Mouse (Mus musculus) forebrain, postnatal 0 days (tissue): ENCODE data around the gene Jmjd8. TPM values are rescaled to one million over a fixed set of nuclear protein-coding genes. Genes with fewer than 3 reads are reported as not detected.

Experiments
- ATAC-seq: fragments of 200-750 bp; cut with Nextera tagmentation; 2 replicates; pipeline ENCODE4 v1.8.0; 2017; ENCODE audit warnings: mild to moderate bottlenecking, moderate library complexity
- DNase-seq: peaks from one replicate; pipeline ENCODE4 v3.0.0-alpha.2; 2015
- H3K27ac ChIP-seq: fragments of 300-500 bp; sonication (generic); 2 replicates; pipeline ENCODE4 v1.5.1; 2014; ENCODE audit warnings: low read depth, mild to moderate bottlenecking, antibody characterized with exemption, low read length, moderate library complexity, mixed read lengths
- H3K27me3 ChIP-seq: fragments of 300-500 bp; sonication (generic); 2 replicates; pipeline ENCODE4 v1.6.1; 2014; ENCODE audit warnings: mild to moderate bottlenecking, low read length, mixed read lengths; ENCODE audit not compliant: insufficient read depth
- H3K36me3 ChIP-seq: fragments of 300-500 bp; sonication (generic); 2 replicates; pipeline ENCODE4 v1.6.1; 2014; ENCODE audit warnings: mild to moderate bottlenecking, moderate library complexity; ENCODE audit not compliant: insufficient read depth
- H3K4me1 ChIP-seq: fragments of 300-500 bp; sonication (generic); 2 replicates; pipeline ENCODE4 v1.6.1; 2014; ENCODE audit warnings: antibody characterized with exemption; ENCODE audit not compliant: insufficient read depth
- H3K4me2 ChIP-seq: fragments of 300-500 bp; sonication (generic); 2 replicates; pipeline ENCODE4 v1.6.1; 2014; ENCODE audit warnings: low read depth, mild to moderate bottlenecking, moderate library complexity
- H3K4me3 ChIP-seq: fragments of 300-500 bp; sonication (generic); 2 replicates; pipeline ENCODE4 v1.5.1; 2014; ENCODE audit warnings: low read depth, low read length, mixed read lengths
- H3K9ac ChIP-seq: fragments of 300-500 bp; sonication (generic); 2 replicates; pipeline ENCODE4 v1.6.1; 2014; ENCODE audit warnings: mild to moderate bottlenecking
- H3K9me3 ChIP-seq: fragments of 300-500 bp; sonication (generic); 2 replicates; pipeline ENCODE4 v1.6.1; 2016; ENCODE audit warnings: low read length
- CTCF ChIP-seq: sonication (generic); IDR thresholded peaks from 2 replicates; pipeline ENCODE4 v1.5.1; 2016; ENCODE audit warnings: antibody characterized with exemption, control low read depth, low read depth
- WGBS: fragments of 180-500 bp; shearing (Covaris S2); extraction: QIAGEN DNeasy Blood & Tissue Kit; methylation state at CpG from one replicate; pipeline ENCODE4 v1.1.7; 2014; 5-methylcytosine and 5-hydroxymethylcytosine counted together
- microRNA-seq, 2 experiments: library from miRNA; unstranded; fragments of <30 nt; microRNA quantifications; one replicate each; pipeline ENCODE4; 2016
- polyA plus RNA-seq: library from polyadenylated mRNA; unstranded; fragments of >200 nt; fragmentation: Nextera tagmentation; extraction: Ambion mirVana; gene quantifications from 2 replicates; pipeline ENCODE4 v1.2.1, GENCODE M21; 2015
- total RNA-seq: library from RNA; depleted of rRNA; stranded (reverse); fragments of >200 nt; gene quantifications from 2 replicates; pipeline ENCODE4 v1.2.3, GENCODE M21; 2014; rRNA removed

The Jmjd8 gene
- total and polyA plus RNA-seq, 2 experiments from 2014 or later: 49.5 to 52.2 TPM

DNA sequence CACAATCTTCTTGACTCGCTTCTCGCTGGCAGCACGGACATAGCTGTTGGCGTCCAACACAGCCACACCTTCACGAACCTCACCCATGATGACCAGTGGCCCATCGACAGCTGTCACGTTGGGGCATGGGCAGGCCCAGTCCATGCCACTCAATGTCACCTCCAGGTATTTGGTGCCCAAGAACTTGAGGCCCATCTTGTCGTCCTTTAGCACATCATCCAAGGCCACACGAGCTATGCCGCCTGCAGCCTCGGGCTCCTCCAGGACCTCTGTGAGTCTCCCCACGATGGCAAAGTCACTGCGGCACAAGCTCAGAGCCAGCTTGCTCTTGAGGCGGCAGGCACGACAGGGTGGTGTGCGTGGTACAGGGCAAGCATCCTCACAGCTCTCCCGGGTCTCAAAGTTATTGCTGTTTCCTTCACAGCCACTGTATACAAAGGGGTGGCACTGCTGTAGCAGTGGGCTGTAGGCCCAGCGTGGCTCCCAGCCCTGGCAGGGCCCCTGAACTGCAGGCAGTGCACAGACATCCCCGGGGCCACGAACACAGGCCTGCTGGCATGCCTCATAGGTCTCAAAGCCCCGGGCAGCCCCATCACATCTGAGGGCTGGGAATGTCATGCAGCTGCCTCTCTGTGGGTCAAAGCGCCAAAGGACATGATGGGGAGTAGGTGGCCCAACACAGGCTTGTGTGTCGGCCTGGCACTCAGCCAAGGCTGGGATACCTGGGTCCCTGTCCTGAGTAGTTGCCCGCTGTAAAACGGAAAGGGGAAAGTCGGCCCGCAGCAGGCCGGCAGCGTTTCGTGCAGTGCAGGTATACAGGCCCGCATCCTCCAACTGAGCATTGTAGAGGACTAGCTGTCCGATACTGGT, 49.3 kb downstream of the Jmjd8 start:
- Histone ChIP-seq H3K9ac (no peak overlapping the region), H3K4me3 (no peak overlapping the region), H3K4me1 (peaks cover 12% of the 10 kb centered on the region; the same call in 1 of the 2 replicates), H3K27me3 (no peaks in the 10 kb centered on the region), H3K4me2 (no peak overlapping the region), H3K27ac (no peak overlapping the region), H3K36me3 (peaks cover 16% of the 10 kb centered on the region), H3K9me3 (no peaks in the 10 kb centered on the region)
- DNase-seq: no peak
- TF ChIP-seq CTCF: no peak
- no peak for ATAC-seq
- WGBS: 93% methylated on average over 32 of the region's 32 CpGs

GRCm38 (mm10) chr17:25878611-25879180, 50.0 kb downstream of the Jmjd8 start:
- H3K9me3 ChIP-seq: no peaks in the 10 kb centered on the region
- 89% methylated on average over 19 of the region's 19 CpGs for WGBS
- DNase-seq (no peak), ATAC-seq (no peak)
- H3K4me2 ChIP-seq: no peak overlapping the region
- peaks cover 23% of the 10 kb centered on the region for H3K36me3 ChIP-seq
- no peak overlapping the region for H3K9ac ChIP-seq
- no peak overlapping the region for H3K4me3 ChIP-seq
- peaks cover 12% of the 10 kb centered on the region; the same call in 1 of the 2 replicates for H3K4me1 ChIP-seq
- H3K27me3 ChIP-seq: no peaks in the 10 kb centered on the region
- H3K27ac ChIP-seq: no peak overlapping the region
- no peak for TF ChIP-seq CTCF

GRCm38 (mm10) chr17:25879261-25879660, 50.6 kb downstream of the Jmjd8 start:
- H3K27ac ChIP-seq: no peak overlapping the region
- H3K4me3 ChIP-seq: no peak overlapping the region
- no peaks in the 10 kb centered on the region for H3K27me3 ChIP-seq
- TF ChIP-seq CTCF: peak; percentile 60
- peaks cover 29% of the 10 kb centered on the region for H3K36me3 ChIP-seq
- peaks cover 12% of the 10 kb centered on the region; the same call in 1 of the 2 replicates for H3K4me1 ChIP-seq
- WGBS: 46% methylated on average over 4 of the region's 4 CpGs
- ATAC-seq: no peak
- no peak overlapping the region for H3K9ac ChIP-seq
- no peak overlapping the region for H3K4me2 ChIP-seq
- H3K9me3 ChIP-seq: no peaks in the 10 kb centered on the region
- DNase-seq: no peak

DNA sequence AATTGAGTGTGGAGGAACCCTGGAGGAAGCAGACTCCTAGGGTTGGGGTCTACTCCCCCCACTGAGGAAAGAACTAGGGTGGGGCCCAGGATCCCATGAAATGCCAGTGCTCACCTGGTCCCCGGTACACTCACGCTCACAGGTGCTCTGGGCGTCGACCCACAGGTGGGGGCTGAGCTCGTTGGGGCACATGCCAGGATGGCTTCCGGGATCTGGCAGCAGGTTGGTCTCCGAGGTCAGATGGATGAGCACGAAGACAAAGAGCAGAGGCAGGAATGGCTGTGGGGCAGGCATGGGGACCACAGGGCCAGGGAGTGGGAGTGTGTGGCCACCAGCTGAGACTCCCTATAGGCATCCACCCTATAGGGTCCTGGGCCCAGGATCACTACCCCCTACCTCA, 51.1 kb downstream of the Jmjd8 start:
- WGBS: 79% methylated on average over 8 of the region's 8 CpGs
- H3K27ac ChIP-seq: no peak overlapping the region

DNA sequence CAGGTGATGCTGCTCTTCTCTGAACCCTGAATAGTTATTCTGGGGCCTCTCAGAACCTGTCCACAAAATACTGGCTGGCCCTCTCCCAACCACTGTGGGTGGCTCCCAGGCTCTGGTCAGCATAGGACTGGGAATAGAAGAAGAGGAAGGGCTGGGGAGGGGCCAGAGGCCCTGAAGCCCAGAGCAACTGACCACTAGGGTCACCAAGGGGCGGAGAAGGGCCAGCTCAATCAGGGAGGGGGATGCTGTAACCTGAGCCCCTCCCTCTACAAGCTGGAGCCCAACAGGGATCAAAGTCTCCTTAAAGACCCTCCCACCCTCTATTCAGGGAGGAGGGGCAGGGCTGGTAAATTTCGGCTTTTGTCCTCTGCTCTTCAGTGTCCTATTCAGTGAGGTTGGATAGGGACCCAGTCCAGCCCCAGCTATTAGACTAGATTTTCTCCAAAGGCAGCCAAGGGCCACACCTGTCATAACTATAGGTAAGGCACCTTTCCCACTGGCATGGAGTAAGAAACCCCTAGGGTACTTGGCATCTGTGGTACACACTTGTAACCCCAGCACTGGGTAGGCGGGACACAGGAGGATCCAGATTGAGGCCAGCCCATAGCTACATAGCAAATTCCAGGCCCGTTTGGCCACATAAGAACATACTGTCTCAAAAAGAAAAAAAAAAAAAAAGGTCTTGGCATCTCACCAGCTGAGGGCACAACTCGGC, 51.7 kb downstream of the Jmjd8 start, which contains the start of gene Wfikkn1:
Gene Wfikkn1, minus strand, starts transcription at position 663 of the 715 bp plus-strand sequence.
- DNase-seq: no peak
- WGBS: 37% methylated on average over 5 of the region's 5 CpGs
- H3K36me3 ChIP-seq: peaks cover 36% of the 10 kb centered on the region
- no peaks in the 10 kb centered on the region for H3K9me3 ChIP-seq
- H3K4me3 ChIP-seq: no peak within 1 kb of the TSS
- H3K4me2 ChIP-seq: no peak within 1 kb of the TSS
- H3K9ac ChIP-seq: no peak within 1 kb of the TSS
- ATAC-seq: no peak
- no peaks in the 10 kb centered on the region for H3K27me3 ChIP-seq
- H3K27ac ChIP-seq: no peak within 1 kb of the TSS
- H3K4me1 ChIP-seq: peaks cover 12% of the 10 kb centered on the region; the same call in 1 of the 2 replicates
- no peak for TF ChIP-seq CTCF

More for the DNA sequence above, 51.1 kb downstream of the Jmjd8 start:
- Histone ChIP-seq H3K36me3 (peaks cover 33% of the 10 kb centered on the region), H3K27me3 (no peaks in the 10 kb centered on the region), H3K9ac (no peak overlapping the region), H3K4me3 (no peak overlapping the region), H3K4me1 (peaks cover 12% of the 10 kb centered on the region; the same call in 1 of the 2 replicates), H3K4me2 (no peak overlapping the region), H3K9me3 (no peaks in the 10 kb centered on the region)
- DNase-seq (no peak), ATAC-seq (no peak)
- TF ChIP-seq CTCF: no peak

- no peak for TF ChIP-seq CTCF
- no peak for ATAC-seq
- Histone ChIP-seq H3K4me2 (no peak overlapping the region), H3K4me3 (no peak overlapping the region), H3K36me3 (peaks cover 36% of the 10 kb centered on the region), H3K4me1 (peaks cover 10% of the 10 kb centered on the region; the same call in 1 of the 2 replicates), H3K27me3 (no peaks in the 10 kb centered on the region), H3K27ac (no peak overlapping the region), H3K9ac (no peak overlapping the region), H3K9me3 (no peaks in the 10 kb centered on the region)
- 6% methylated on average over 5 of the region's 5 CpGs for WGBS
- DNase-seq: no peak
Observed at GRCm38 (mm10) chr17:25880913-25881641, 52.4 kb downstream of the Jmjd8 start.

Small RNA genes within 50 kb of the gene (microRNA-seq; reads per million reads assigned to microRNA genes)
- gene Mir3082 (0.39 to 0.49 reads per million in 2 experiments), gene Mir6966 (0 to 0.24 reads per million in 2 experiments)

Other genes with a start within 250 kb of the Jmjd8 start
- 21.5 and 28.1 TPM in 2 replicates for gene Lmf1, start 249.8 kb upstream of the Jmjd8 start, total RNA-seq
- 13.9 and 17.8 TPM in 2 replicates for gene Lmf1, start 249.8 kb upstream of the Jmjd8 start, polyA plus RNA-seq
- 8.2 and 23.2 TPM in 2 replicates for gene Gng13, start 111.7 kb upstream of the Jmjd8 start, total RNA-seq
- 17.0 and 24.5 TPM in 2 replicates for gene Gng13, start 111.7 kb upstream of the Jmjd8 start, polyA plus RNA-seq
- gene Chtf18, start 101.4 kb upstream of the Jmjd8 start, total RNA-seq: 2.2 and 3.7 TPM in 2 replicates
- gene Chtf18, start 101.4 kb upstream of the Jmjd8 start, polyA plus RNA-seq: 2.3 and 3.3 TPM in 2 replicates
- 6.5 and 8.0 TPM in 2 replicates for gene Rpusd1, start 101.2 kb upstream of the Jmjd8 start, total RNA-seq
- 30.0 and 30.7 TPM in 2 replicates for gene Rpusd1, start 101.2 kb upstream of the Jmjd8 start, polyA plus RNA-seq
- gene Mslnl, start 92.8 kb upstream of the Jmjd8 start, total RNA-seq: 0.10 TPM in 1 of 2 replicates, not detected in the other
- not detected in 2 replicates for gene Mslnl, start 92.8 kb upstream of the Jmjd8 start, polyA plus RNA-seq
- gene Msln, start 74.5 kb upstream of the Jmjd8 start, total RNA-seq: 2.1 and 4.0 TPM in 2 replicates
- 0.97 and 1.3 TPM in 2 replicates for gene Msln, start 74.5 kb upstream of the Jmjd8 start, polyA plus RNA-seq
- gene Narfl, start 55.1 kb upstream of the Jmjd8 start, total RNA-seq: 31.0 and 35.0 TPM in 2 replicates
- gene Narfl, start 55.1 kb upstream of the Jmjd8 start, polyA plus RNA-seq: 30.4 and 30.8 TPM in 2 replicates
- gene Haghl, start 43.2 kb upstream of the Jmjd8 start, total RNA-seq: 118 and 141 TPM in 2 replicates
- 139 and 154 TPM in 2 replicates for gene Haghl, start 43.2 kb upstream of the Jmjd8 start, polyA plus RNA-seq
- 0.31 TPM in 1 of 2 replicates, not detected in the other for gene Ccdc78, start 42.3 kb upstream of the Jmjd8 start, total RNA-seq
- 0.36 and 0.45 TPM in 2 replicates for gene Ccdc78, start 42.3 kb upstream of the Jmjd8 start, polyA plus RNA-seq
- gene Fam173a, start 36.0 kb upstream of the Jmjd8 start, total RNA-seq: 82.5 and 84.2 TPM in 2 replicates
- gene Fam173a, start 36.0 kb upstream of the Jmjd8 start, polyA plus RNA-seq: 76.0 and 78.3 TPM in 2 replicates
- 0.31 TPM in 1 of 2 replicates, not detected in the other for gene AC134908.4, start 33.2 kb upstream of the Jmjd8 start, total RNA-seq
- 1.1 TPM in 1 of 2 replicates, not detected in the other for gene AC134908.4, start 33.2 kb upstream of the Jmjd8 start, polyA plus RNA-seq
- gene Metrn, start 31.7 kb upstream of the Jmjd8 start, total RNA-seq: 136 and 148 TPM in 2 replicates
- gene Metrn, start 31.7 kb upstream of the Jmjd8 start, polyA plus RNA-seq: 56.9 and 59.3 TPM in 2 replicates
- 97.6 and 133 TPM in 2 replicates for gene Fbxl16, start 19.8 kb upstream of the Jmjd8 start, total RNA-seq
- 27.1 and 58.7 TPM in 2 replicates for gene Fbxl16, start 19.8 kb upstream of the Jmjd8 start, polyA plus RNA-seq
- gene Wdr24, start 5.2 kb upstream of the Jmjd8 start, total RNA-seq: 36.5 and 37.5 TPM in 2 replicates
- gene Wdr24, start 5.2 kb upstream of the Jmjd8 start, polyA plus RNA-seq: 23.2 and 24.5 TPM in 2 replicates
- gene Stub1, start 4.5 kb downstream of the Jmjd8 start, total RNA-seq: 237 and 238 TPM in 2 replicates
- 314 and 324 TPM in 2 replicates for gene Stub1, start 4.5 kb downstream of the Jmjd8 start, polyA plus RNA-seq
- 85.4 and 90.7 TPM in 2 replicates for gene Rhbdl1, start 8.4 kb downstream of the Jmjd8 start, total RNA-seq
- 77.6 and 83.3 TPM in 2 replicates for gene Rhbdl1, start 8.4 kb downstream of the Jmjd8 start, polyA plus RNA-seq
- 23.2 and 23.8 TPM in 2 replicates for gene Gm20683, start 12.9 kb downstream of the Jmjd8 start, total RNA-seq
- 9.2 and 12.3 TPM in 2 replicates for gene Gm20683, start 12.9 kb downstream of the Jmjd8 start, polyA plus RNA-seq
- 35.4 and 53.1 TPM in 2 replicates for gene Rhot2, start 16.0 kb downstream of the Jmjd8 start, total RNA-seq
- 8.1 and 11.3 TPM in 2 replicates for gene Rhot2, start 16.0 kb downstream of the Jmjd8 start, polyA plus RNA-seq
- gene Wdr90, start 32.6 kb downstream of the Jmjd8 start, total RNA-seq: 29.8 and 40.2 TPM in 2 replicates
- 8.0 and 13.2 TPM in 2 replicates for gene Wdr90, start 32.6 kb downstream of the Jmjd8 start, polyA plus RNA-seq
- 10.3 and 16.5 TPM in 2 replicates for gene Mcrip2, start 39.9 kb downstream of the Jmjd8 start, total RNA-seq
- 32.5 and 37.1 TPM in 2 replicates for gene Mcrip2, start 39.9 kb downstream of the Jmjd8 start, polyA plus RNA-seq
- gene Mettl26, start 46.2 kb downstream of the Jmjd8 start, total RNA-seq: 37.0 and 41.7 TPM in 2 replicates
- gene Mettl26, start 46.2 kb downstream of the Jmjd8 start, polyA plus RNA-seq: 43.1 and 62.2 TPM in 2 replicates
- gene Wfikkn1, start 52.0 kb downstream of the Jmjd8 start, total RNA-seq: 0.23 and 1.5 TPM in 2 replicates
- 0.28 and 0.29 TPM in 2 replicates for gene Wfikkn1, start 52.0 kb downstream of the Jmjd8 start, polyA plus RNA-seq
- gene Rab40c, start 90.9 kb downstream of the Jmjd8 start, total RNA-seq: 30.9 and 31.4 TPM in 2 replicates
- gene Rab40c, start 90.9 kb downstream of the Jmjd8 start, polyA plus RNA-seq: 40.3 and 46.1 TPM in 2 replicates
- gene Pigq, start 116.1 kb downstream of the Jmjd8 start, total RNA-seq: 42.2 and 50.6 TPM in 2 replicates
- gene Pigq, start 116.1 kb downstream of the Jmjd8 start, polyA plus RNA-seq: 58.1 and 63.7 TPM in 2 replicates
- gene Nhlrc4, start 116.1 kb downstream of the Jmjd8 start, total RNA-seq: not detected in 2 replicates
- 0.44 TPM in 1 of 2 replicates, not detected in the other for gene Nhlrc4, start 116.1 kb downstream of the Jmjd8 start, polyA plus RNA-seq
- 0.10 TPM in 1 of 2 replicates, not detected in the other for gene A930017K11Rik, start 123.7 kb downstream of the Jmjd8 start, total RNA-seq
- 0.07 TPM in 1 of 2 replicates, not detected in the other for gene A930017K11Rik, start 123.7 kb downstream of the Jmjd8 start, polyA plus RNA-seq
- gene Capn15, start 156.9 kb downstream of the Jmjd8 start, total RNA-seq: 24.7 and 24.9 TPM in 2 replicates
- 11.4 and 15.2 TPM in 2 replicates for gene Capn15, start 156.9 kb downstream of the Jmjd8 start, polyA plus RNA-seq
- gene Rab11fip3, start 240.7 kb downstream of the Jmjd8 start, total RNA-seq: 21.5 and 30.0 TPM in 2 replicates
- 11.6 and 15.4 TPM in 2 replicates for gene Rab11fip3, start 240.7 kb downstream of the Jmjd8 start, polyA plus RNA-seq